Mouse (Mus musculus) kidney, postnatal 10 days (tissue): ENCODE measurements around the gene Arpc2.

Experiments used
- DNase-seq: peaks from one replicate; pipeline ENCODE4 v3.0.0; 2021; ENCODE audit warnings: mixed read lengths

Gene Arpc2

DNA sequence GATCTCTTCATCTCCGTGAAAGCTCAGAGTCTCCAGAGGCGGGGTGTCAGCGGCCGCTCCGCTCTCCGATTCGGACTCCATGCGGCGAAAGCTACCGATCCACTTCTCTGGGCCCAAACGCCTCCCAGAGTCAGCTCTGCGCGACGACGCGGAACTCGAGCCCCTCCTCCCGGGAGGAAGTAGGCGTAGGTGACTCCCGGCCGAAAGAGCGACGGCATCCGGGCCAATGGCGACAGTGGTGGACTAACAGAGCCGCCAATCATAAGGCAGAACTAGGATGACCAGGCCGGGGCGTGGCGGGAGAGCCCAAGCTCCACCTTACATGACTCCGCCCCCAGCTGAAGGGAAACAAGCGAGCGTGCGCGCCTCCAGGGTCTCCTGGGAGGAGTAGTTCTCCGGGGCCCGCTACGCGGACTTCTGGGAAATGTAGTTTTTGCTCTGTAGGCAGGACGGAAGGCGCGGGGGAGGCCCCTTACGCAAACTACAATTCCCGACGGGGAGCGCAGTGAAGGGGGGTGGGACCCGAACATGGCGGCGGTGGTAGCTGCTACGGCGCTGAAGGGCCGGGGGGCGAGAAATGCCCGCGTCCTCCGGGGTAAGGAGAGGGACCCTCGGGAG is 48.8 kb downstream of the Arpc2 start, which contains the start of the genes Aamp and Pnkd:
Aamp (minus strand) TSS at position 196 of the 618 bp plus-strand sequence.
Pnkd (plus strand) TSS at position 388 of the 618 bp plus-strand sequence.
- peak; percentile 100 for DNase-seq

DNA sequence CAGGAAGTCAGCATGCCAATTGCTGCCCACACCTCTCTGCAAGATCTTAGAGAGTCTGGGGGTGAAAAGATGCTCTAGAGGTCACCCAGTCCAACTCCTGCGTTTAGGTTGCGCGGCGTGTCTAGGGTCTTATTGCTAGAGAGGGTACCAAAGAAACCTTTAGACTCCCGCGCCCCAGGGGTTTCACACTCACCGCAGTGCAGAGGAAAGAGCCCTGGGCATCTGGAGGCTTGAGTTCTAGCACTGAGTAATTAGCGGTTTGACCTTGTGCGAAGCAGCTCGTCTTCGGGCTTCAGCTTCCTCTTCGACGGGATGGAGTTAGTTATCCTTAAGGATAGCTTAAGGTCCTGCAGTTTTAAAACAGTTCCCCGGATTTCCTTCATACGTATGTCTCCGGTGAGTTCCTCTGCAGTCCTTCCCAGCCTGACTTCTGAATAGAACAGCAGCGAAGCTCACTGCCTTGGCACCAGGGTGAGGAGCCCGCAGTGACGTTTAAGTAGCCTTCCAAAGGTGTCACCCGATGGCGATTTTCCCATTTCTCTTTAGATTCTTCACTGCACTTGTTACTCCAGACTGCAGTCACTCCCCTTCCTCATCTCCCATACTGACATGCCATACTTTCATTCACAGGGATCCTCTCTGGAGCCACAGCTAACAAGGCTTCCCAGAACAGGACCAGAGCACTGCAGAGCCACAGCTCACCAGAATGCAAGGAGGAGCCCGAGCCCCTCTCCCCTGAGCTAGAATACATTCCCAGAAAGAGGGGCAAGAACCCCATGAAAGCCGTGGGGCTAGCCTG is 49.5 kb downstream of the Arpc2 start:
- no peak for DNase-seq

DNA sequence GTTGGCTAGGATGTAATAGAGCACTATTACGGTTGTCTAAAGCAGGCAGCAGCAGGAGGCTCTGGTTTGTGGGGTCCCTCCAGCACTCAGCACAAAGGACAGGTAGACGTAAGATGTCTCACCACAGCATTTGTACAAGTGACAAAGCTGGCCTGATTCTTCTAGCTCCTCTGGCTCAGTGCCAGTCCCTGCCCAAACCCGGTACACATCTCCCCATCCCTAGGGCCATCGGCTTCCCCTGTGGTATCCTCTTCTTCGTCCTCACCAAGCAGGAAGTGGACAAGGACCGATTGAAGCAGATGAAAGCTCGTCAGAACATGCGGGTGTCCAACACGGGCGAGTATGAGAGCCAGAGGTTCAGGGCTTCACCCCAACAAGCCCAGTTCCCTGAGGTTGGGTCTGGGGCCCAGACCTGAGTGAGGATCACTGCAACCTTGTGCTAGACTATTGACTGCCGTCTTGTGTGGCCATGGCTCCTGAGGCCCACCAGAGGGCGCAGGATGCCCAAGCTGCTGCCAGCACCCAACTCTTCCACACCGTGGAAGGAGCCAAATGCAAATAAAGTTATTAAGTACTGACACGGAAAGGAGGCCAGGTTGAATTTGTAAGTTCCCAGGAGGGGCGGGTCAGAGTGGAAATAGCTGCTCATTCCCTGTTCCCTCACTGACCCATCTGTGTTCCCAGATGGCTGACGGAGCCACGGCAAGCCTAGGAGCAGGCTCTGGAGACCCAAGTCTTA is 51.2 kb downstream of the Arpc2 start:
- DNase-seq, result peak; percentile 52

DNA sequence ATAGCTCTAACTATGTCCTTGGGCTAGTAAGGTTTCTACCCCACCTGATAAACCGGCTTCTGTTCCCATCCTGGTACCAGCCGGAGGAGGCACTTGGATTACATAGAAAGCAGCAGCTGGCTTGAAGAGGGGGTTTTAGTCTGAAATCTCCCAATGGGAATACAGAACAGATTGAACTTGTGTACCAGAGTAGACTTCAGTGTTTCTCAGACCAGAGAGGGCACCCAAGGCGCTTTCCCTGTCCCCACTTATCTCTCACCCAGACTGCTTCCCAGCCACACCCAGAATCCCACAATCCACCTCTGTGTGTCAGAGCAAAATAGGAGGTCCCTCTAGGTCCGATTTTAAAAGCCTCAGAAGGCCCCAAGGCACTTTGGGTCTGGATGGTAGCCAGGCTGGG is 52.4 kb downstream of the Arpc2 start:
- DNase-seq, result no peak

DNA sequence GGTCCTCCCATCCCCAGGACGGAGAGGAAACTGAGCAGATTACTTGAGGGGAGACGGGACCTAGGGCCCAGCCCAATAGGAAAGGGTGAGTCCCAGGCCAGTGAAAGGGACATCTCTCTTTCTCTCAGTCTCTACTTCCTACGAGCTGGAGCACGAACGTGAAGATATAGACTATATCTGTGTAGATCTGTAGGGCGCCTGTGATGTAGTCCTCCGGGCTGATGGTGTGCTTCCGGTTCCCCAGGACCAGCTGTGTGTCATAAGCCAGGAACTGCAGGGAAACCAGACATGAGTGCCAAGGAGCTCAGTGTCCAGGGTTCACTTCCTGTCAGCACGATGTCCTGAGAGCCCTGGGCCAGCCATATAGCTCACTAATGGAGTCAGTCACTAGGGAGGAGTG is 53.4 kb downstream of the Arpc2 start:
- DNase-seq, result no peak

DNA sequence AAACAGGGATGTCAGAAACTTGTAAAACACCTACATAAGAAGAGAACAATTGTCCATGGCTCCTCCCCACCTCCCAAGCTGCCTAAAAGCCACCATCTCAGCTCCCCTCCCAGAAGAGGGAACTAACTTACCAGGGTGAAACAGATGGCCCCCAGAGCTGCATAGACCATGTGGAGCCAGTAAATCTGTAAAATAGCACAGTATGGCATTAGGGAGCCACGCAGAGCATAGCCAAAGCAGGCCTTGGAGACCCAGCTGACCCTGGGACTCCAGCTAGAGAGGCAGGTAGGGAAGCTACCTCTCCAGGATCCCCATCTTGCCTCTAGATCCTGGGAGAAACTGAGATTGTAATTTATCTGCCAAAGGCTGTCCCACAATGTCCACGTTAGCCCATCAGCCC is 53.9 kb downstream of the Arpc2 start:
- no peak for DNase-seq

DNA sequence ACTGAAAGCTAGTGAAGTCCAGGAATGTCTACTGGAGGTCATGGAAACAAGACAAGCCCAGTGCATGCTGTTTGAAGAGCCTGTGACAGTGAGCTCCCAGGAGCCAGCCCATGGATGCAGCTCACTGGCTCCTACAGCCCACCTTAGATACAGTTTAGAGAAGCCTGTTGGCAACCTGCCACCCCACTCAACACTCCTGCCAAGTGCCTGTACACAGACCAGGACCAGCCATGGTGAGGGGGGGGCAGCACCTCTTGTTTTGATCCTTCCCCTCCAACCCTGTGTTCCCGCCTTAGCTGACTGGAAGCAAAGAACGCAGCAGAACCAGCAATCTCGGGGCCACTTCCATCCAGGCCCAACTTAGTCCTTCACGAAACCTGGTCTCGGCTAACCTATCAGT is 54.3 kb downstream of the Arpc2 start:
- peak; percentile 54 for DNase-seq

DNA sequence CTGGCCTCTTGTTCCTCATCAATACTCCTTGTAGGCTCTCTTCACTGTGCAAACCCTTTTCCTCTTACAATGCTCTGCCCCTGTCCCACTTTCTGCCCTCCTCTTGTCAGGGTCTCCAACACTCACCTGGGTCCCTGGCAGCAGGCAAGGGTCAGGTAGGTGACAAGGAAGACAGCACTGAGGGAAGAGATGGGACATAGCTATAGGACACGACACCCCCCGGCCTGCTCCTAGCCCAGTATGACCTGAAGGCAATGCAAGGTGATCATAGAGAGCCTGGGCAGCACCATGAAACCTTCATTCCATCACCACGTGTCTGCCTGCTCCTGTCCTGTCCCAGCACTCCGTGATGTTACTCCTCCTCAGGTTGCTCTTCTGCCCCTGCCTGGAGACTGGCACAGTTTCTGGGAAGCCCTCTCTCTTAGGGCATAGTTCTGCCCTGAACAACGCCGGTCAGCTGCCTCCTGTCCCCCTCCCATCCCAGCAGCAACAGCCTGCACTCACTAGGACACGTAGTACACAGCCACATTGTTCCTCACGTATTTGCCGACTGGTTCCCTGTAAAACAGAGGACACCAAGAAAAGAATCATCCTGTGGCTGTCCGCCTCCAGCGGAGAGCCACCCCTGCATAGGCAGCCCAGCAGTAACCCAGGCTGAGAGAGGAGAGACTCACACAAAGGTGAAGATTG is 56.6 kb downstream of the Arpc2 start:
- DNase-seq, result no peak

DNA sequence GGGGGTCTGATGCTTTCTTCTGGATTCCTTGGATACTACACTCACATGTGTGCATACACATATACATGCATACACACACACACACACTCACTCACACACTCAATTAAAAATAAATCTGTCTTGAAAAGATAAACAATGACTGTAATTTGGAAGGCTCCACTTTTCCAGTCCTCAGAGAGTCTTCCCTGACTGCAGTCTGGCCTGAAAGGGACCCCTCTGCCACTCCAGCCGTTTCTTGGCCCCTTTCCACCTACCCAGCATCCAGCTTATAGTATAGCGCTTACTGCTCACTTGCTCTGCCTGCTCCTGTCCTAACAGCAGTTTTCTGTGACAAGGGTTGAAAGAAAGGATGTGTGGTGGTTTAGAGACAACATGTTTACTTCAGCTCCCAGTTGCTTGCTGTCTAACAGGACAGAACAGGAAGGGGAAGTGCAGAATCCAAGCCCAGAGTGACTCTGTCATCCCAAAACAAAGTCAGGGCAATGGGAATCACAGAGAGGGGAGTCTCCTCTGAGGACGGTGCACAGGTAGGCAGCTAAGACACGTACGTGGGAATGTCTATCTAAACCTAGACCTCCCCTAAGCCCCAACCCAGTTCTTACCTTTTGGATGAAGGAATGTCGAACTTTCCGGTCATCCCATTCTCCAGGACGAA is 57.5 kb downstream of the Arpc2 start:
- DNase-seq, result peak; percentile 22

DNA sequence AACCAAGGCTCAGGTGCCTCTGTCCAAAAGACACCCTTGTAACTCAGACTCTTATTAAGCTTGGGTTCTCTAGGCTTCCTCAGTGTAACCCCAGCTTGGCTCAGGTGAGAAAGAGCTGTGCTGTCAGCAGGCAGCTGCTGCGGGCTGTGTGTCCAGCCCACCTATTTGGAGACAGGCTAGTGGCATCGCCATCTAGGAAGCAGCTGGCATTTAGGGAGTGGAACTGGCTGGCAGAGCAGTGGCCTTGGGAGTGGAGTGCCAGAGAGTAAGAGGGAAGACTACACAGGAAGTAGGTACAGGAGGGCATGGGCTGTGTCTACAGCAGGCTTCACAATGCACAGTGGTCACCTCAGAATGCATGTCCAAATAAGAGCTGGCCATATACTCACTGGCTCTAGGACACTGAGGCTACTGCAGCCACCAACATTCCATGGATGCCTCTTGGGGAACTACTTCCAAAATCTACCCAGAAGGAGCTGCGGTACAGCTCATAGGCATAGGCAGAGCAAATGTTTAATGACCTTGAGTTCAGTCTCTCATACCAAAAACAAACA is 58.3 kb downstream of the Arpc2 start:
- DNase-seq, result peak; percentile 14

DNA sequence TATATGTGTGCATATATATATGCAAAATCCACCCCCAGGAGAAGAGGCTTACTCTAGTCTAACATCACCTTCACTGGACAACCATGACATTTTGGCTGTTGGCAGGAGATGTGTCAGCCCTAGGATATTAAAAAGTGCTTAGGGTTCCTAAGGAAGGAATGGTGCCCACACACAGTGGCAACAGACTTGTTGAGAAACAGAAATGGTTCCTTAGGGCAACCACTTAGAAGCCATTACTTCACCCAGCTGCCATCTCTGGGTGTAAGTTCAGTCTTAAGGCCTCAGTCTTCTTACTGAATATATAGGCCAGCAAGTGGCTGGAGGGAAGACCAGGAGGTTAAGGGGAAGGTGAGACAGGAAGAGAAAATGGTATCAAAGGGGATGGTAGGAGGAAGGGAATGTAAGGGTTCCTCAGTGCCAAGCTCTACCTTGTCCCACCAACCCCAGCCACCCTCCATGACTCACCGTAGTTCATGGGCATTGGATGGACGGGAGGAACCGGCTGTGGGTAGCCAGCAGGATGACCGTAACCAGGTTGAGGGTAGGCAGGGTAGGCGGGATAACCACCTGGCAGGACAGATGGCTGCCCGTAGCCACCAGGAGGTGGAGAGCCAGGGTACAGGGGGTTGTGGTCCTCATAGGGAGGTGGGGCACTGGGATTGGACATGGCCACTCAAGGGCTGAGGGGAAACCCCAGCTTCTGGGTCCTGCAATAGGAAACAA is 59.0 kb downstream of the Arpc2 start:
- no peak for DNase-seq

DNA sequence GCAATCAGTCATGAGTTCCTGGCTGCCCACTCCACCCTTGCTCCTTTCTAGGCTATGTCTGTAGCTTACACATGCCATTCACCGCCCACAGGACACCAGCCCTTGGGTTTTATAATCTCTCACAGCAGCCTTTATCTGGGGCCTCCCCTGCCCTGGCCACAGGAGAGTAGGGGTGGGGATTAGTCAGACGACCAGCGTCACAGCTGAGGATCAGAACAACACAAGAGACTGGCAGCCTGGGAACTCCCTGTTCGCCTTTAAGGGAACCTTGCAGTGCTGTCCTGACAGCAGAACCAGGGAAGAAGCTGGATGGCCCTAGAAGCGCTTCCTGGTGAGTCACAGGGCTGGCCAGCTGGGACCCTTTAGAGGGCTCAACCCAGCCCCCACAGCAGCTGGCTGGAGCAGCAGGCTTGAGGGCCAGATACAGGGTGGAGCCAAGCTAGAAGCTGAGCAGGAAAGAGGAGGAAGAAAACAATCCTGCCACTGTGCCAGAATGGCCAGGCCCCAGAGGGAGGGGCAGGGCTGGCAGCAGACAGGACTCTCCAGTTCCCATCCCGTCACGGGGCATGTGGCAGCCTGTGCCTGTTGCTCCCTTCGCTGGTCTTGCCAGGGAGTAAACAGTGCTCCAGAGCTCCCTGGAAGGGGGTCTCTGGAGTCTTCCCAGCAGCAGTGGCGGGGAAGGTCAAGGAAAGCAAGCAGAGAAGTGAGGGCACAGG is 59.7 kb downstream of the Arpc2 start:
- DNase-seq, result peak; percentile 92

DNA sequence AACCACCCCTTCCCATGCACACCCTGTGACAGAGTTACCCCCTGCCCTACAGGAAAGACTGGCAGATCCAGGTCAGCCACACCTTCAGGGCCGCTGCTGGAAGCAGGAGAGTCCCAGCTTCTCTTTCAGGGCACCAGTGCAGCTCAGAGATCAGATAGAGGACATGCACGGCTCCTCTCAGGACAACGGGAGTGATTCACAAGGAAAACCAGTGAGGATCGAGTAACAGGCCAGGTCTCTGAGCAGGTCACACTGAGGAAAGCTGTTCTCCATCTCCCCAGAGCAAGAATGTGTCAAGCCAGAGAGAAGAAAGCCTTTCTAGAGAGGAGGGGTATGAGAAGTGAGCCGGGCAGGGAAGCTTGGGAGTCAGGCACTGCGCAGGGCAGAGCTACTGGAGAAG is 60.6 kb downstream of the Arpc2 start:
- DNase-seq, result peak; percentile 33

DNA sequence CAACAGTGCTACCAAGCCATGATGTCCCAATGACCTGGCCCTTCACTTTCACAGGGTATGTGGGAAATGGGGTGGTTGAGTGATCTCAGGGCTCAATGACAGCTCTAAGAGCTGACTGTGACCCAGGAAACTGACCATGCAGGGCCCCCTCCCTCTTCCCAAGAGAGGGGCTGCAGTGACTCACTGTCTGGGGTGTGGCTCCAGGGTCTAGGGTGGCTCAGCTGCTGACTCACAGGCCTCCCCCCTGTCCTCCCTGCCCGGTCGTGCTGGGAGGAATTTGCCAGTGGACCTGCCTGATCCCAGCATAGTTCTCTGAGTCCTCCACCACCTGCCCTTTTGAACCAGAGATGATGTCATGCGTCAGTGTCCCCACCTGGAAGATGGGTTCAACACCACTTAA is 61.4 kb downstream of the Arpc2 start:
- DNase-seq, result peak; percentile 56

DNA sequence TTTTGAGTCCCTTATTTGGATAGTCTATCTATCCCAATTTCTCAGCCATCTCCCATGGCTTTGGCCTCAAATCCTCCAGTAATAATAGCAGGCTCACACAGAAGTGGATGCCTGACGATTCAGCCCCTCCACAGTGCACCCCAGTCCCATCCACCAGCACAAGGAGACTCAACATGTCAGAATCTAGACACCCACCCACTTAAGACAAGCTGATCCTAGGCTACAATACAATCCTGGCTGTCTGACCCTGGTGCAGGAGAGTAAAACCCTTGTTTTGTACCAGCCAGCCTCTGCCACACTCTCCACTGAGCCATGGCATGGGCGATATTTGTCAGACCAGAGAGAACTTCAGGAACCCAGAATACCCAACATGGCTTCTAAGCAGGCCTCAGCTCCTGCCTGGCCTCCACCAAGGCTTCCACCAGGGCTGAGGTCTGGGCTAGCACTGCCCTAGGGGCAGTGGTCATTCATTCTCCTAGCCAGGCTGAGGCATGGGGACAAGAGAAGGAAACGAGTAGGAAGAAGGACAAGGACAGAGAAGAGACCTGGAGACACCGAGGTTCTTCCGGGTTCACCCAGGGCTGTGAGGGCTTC is 62.4 kb downstream of the Arpc2 start:
- DNase-seq, result no peak

DNA sequence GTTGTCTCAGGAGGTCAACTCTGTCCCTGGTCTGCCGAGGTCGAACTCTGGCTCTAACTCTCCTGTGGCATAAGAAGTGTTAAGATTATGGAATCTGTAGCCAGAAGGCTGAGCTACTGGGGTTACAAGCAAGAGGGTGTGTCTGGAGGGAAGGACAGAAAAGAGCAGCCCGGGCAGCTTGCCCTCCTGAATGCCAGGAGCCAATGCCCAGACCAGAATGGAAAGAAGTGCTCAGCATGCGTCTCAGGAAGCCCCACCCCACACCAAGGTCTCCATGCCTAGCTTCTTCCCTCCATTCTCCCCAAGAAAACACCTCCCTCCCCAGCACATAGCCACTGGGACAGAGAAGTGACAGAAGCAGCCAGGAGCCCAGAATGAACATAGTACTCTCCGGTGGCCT is 63.1 kb downstream of the Arpc2 start:
- no peak for DNase-seq

DNA sequence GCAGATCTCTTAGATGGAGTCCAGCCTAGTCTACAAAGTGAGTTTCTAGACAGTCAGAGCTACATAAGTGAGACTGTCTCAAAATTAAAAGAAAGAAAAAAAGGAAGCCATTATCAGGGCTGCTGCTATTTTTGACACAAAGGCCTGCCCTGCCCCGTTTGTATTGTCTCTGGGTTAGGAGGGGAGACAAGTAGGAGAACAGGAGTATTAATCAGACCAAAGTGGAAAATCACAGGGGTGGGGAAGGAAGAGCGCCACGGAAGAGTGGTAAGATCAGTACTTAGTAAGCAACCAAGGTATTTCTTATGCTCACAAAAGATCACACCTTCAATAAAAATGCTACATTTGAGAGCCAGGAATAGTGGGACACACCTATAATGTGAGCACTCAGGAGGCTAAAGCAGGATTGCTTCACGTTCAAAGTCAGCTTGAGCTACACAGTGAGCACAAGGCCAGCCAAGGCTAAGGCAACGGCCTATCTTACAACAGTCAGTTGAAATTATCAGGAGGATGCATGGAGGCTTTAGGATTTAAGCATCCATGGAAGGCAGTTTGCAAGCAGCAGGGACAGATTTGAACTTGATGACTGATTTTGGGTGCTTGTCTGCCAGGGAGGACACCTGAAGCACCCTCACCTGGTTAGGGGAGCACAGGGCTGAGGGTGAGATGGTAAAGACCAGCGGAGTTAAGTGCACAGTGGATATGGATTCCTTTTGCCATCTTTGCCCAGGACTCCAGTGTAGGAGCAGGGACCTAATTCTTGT is 64.6 kb downstream of the Arpc2 start:
- peak; percentile 22 for DNase-seq

DNA sequence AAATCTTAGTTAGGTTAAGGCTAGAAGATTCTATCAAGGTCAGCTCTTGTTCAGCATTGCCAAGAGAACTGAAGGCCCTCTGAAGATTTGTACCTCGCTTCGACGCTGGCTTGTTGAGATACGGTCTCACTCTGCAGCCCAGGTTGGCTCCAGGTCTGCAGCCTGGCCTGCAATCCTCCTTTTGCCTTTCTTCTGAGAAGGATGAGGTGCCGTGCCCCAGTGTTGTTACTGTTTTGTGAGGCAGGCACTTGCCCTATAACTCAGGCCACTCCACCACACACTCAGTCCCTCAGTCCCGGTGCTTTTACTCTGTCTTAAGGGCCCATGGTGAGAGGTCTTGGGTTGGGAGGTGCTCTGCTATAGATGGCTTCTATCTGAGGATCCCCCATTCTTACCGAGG is 66.3 kb downstream of the Arpc2 start:
- DNase-seq, result peak; percentile 5

DNA sequence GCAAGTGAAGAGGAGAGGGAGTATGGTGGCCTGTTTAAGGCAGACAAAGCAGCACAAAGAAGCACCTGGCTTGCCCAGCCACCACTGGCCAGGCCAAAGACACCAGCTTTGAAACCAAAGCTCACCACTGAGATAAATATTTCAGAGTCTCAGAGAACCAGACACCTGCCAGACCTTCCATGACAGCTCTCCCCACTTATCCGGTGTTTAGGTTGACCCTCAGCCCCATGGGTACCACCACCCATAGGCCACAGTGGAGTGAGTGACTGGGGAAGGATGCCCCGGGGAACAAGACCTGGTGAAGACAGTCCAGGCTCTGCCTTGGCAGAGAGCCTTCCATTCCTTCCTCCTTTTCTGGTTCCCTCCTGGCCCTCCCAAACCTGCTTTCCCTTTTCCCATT is 67.0 kb downstream of the Arpc2 start:
- DNase-seq, result peak; percentile 19
